Mouse (Mus musculus) ovary, postnatal 36 days (tissue): ENCODE measurements around the gene Srgn.
"Not testable (repeated sequence)": the region's sequence is repeated elsewhere in the genome, so short reads cannot be mapped to it uniquely, and the experiment has no call there.

ENCODE experiments used
- DNase-seq: peaks from one replicate; pipeline ENCODE4 v3.0.0; 2022; ENCODE audit warnings: low spot score, mixed read lengths

Gene Srgn

GRCm38 (mm10) chr10:62485878-62486582 is 41.2 kb downstream of the Srgn start:
- DNase-seq = no peak

DNA sequence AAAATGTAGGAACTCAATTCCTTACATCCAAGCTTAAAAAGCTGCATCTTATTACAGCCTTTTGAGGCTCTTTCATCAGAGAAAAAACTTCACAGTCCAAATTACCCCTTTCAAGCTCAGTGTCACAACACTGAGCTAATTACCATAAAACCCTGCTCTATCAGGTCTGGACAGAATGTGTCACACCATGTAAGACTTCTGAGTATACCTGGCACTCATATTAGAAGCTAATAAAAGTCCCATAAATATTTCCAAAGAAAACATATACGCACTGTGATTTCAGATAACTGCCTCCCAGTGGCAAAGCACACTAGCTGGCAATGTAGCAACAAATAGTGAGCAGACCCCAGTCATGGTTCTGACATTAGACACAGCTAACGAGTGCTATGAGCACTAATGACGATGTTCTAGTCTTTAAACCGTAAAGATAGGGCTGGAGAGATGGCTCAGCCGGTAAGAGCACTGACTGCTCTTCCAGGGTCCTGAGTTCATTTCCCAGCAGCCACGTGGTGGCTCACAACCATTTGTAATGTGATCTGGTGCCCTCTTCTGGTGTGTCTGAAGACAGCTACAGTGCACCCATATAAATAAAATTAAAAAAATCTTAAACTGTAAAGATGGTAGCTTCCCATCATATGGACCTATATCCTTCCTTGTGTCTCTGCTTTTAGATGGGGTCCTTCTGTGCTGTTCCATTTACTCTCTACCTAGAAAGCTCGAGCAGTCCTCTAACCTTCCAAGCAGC is 46.0 kb downstream of the Srgn start:
- DNase-seq = no peak

DNA sequence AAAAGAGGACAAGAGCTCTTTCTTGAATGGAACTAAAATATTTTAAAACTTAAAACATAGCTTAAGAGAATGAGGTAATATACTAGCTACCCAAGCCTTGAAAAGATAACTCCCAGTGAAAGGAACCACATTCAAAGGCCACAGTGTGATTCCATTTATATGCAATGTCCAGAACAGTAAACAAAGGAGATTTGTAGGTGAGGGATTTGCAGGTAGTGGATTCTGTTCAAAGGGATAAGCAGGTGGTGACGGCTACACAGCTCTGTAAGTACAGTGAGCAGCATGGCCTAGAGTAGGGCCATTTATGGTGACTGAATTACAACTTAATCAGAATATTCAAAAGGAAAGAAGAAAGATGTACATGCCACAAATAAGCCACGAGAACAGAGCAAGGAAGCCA is 50.3 kb downstream of the Srgn start:
- no peak for DNase-seq

DNA sequence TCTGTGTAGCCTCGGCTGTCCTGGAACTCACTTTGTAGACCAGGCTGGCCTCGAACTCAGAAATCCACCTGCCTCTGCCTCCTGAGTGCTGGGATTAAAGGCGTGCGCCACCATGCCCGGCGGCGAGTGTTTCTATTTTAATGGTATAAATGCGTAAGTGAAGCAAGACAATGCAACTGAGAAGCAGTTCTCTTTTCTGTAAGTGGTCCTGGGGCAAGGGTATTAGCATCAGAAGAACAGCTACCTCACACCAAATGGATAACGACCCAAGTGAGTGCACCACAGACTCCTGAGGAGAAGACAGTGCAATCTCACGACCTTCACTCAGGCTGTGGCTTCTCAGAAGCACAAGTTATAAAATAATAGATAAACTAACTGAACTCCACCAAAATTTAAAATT is 52.3 kb downstream of the Srgn start:
- no peak for DNase-seq

- DNase-seq = no peak
These were observed 56.1 kb downstream of the Srgn start for GRCm38 (mm10) chr10:62471105-62471504.

DNA sequence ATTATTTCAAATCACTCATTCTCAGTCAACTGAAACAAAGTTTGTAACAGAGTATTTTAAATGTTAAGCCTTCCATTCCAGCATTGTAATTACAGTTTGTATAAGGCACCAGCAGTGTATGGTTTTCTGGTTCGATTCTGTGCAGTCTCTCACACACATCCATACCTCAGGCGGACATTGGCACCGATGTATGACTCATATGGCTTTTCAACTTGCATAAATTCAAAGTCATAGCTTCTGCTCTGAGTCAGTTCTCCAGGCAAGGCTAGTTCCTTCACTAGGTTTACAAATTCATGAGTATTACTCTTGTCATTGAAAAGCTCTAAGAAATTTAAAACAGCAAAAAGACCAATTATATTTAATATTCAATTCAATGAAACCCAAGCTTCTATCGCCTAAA is 57.5 kb downstream of the Srgn start:
- no peak for DNase-seq

- DNase-seq = no peak
These were observed 65.9 kb downstream of the Srgn start for GRCm38 (mm10) chr10:62461321-62461720.

- DNase-seq = not testable (repeated sequence)
These were observed 75.2 kb downstream of the Srgn start for GRCm38 (mm10) chr10:62452001-62452400.

DNA sequence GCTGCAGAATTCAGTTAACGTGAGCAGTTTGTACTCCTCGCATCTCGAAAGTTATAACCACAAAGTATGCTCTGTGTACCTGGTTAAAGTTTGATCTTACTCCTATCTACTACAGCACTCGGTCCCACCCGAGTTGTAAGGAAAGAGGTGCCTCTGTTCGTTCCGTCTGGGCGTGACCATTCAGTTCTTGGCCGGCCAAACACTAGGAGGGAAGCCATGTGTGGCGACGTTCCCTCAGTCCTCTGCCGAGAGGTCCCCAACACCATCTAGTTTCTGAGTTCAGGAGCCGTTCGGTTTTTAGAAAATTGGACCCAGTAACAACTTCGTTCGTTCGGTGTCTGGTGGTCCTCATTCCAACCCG is 77.0 kb downstream of the Srgn start:
- DNase-seq = no peak

DNA sequence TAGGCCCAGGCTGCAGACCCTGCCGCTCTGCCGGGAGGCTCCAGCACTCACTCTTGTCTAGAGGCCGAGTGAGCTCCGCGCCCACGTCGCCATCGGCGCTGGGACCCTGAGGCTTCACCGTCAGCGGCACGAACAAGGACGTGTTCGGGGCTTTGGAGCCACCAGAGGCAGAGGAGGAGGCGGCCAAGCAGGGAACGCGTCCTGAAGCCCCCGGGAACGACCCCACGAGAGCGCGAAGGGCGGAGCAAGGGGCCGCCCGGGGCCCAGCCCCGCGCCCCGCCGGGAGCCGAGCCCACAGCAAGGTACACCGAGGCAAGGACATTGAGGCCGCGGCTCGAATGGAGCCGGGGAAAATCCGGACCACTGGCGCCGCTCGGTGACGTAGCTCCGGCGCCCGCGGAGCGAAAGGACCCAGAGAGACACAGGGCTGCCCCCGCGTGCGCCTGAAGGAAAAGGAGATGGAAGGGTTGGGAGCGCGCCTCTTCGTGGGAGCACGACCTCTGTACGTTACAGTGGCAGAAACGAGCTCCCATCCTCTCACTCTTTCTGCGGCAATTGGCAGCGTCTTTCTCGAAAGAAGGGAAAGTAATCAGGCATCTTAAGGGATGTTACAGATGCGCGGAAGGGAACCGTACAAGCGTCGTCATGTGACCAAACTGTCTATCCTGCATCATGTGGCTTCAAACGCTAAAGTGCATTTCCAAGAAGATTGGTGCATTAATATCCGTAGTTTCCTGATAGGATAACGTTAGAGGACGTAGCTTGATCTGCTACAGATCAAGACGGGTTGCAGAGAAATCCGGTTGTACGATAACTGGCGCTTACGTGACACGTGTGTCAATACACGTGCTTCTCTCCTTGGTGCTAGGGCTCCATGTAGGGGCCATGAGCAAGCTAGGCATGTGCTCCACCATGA is 77.6 kb downstream of the Srgn start, which contains the start of the genes 4930507D05Rik and Supv3l1:
Gene 4930507D05Rik, plus strand, starts transcription at position 126 of the 916 bp plus-strand sequence.
Gene Supv3l1, minus strand, starts transcription at position 375 of the 916 bp plus-strand sequence.
- peak; percentile 90 for DNase-seq
